ENCODE assay signal across 20 mouse cellular contexts in genomic region chr17:56453689-56454088, GRCm38 (mm10). TPM values are rescaled to one million over a fixed set of nuclear protein-coding genes. Genes with fewer than 3 reads are reported as not detected.
DNase-seq lines count a peak whose midpoint lies in the region; ATAC-seq and TF ChIP-seq lines count a peak whose summit lies in the region.
"Had no signal": no experiment of that assay in that cellular context is flagged by ENCODE, and none has a peak within 500 bp of the region (broad histone marks: within the 10 kb centered on the region; RNA-seq: fewer than 3 reads in every experiment).

No protein-coding gene starts in this region.

- ATAC-seq in forebrain, embryonic 14.5 days = no peak
- ATAC-seq in forebrain, embryonic 11.5 days (replicated peaks; ENCODE audit: low FRiP score) = no peak
- no peak for ATAC-seq in midbrain, postnatal 0 days (ENCODE audit: low FRiP score)
- ATAC-seq in hindbrain, embryonic 13.5 days (ENCODE audit: low FRiP score) = no peak

- peaks cover 99% of the 10 kb centered on the region for H3K36me3 ChIP-seq in forebrain, embryonic 14.5 days (ENCODE audit: control insufficient read depth, insufficient read depth, low read length)
- peaks cover 31% of the 10 kb centered on the region for H3K36me3 ChIP-seq in forebrain, embryonic 11.5 days (ENCODE audit: control insufficient read depth, insufficient read depth, low read length)
- H3K36me3 ChIP-seq in midbrain, embryonic 10.5 days = peaks cover 100% of the 10 kb centered on the region
- peaks cover 83% of the 10 kb centered on the region for H3K36me3 ChIP-seq in midbrain, postnatal 0 days (ENCODE audit: insufficient read depth, low read length)
- H3K36me3 ChIP-seq in hindbrain, embryonic 13.5 days = peaks cover 96% of the 10 kb centered on the region

- no peaks in the 10 kb centered on the region for H3K4me1 ChIP-seq in forebrain, embryonic 14.5 days (ENCODE audit: control insufficient read depth, insufficient read depth, low read length)
- H3K4me1 ChIP-seq in forebrain, embryonic 11.5 days (replicated peaks; ENCODE audit: control insufficient read depth, insufficient read depth, low read length) = no peaks in the 10 kb centered on the region
- peaks cover 40% of the 10 kb centered on the region for H3K4me1 ChIP-seq in midbrain, embryonic 10.5 days
- H3K4me1 ChIP-seq in midbrain, postnatal 0 days (ENCODE audit: insufficient read depth, low read length) = no peaks in the 10 kb centered on the region
- H3K4me1 ChIP-seq in hindbrain, embryonic 13.5 days (replicated peaks) = peaks cover 17% of the 10 kb centered on the region

- no peaks in the 10 kb centered on the region for H3K9me3 ChIP-seq in forebrain, embryonic 14.5 days (replicated peaks; ENCODE audit: control insufficient read depth, low read length)
- no peaks in the 10 kb centered on the region for H3K9me3 ChIP-seq in forebrain, embryonic 11.5 days (ENCODE audit: control insufficient read depth, low read length)
- H3K9me3 ChIP-seq in midbrain, embryonic 10.5 days (replicated peaks) = no peaks in the 10 kb centered on the region
- no peaks in the 10 kb centered on the region for H3K9me3 ChIP-seq in midbrain, postnatal 0 days (ENCODE audit: low read length)
- no peaks in the 10 kb centered on the region for H3K9me3 ChIP-seq in hindbrain, embryonic 13.5 days
- H3K9me3 ChIP-seq: embryonic facial prominence, embryonic 15.5 days; heart, embryonic 10.5 days; limb, embryonic 12.5 days had no signal

- H3K27ac ChIP-seq in forebrain, embryonic 14.5 days (ENCODE audit: low read depth, low read length) = peak overlapping the region; percentile 33; the same call in 1 of the 2 replicates
- H3K27ac ChIP-seq in forebrain, embryonic 11.5 days (ENCODE audit: low read depth, low read length) = no peak overlapping the region
- H3K27ac ChIP-seq in midbrain, embryonic 10.5 days (replicated peaks) = peak overlapping the region; percentile 74
- no peak overlapping the region for H3K27ac ChIP-seq in midbrain, postnatal 0 days (ENCODE audit: low read depth, low read length)
- peak overlapping the region; percentile 30; the same call in 1 of the 2 replicates for H3K27ac ChIP-seq in hindbrain, embryonic 13.5 days
- H3K27ac ChIP-seq: embryonic facial prominence, embryonic 15.5 days; heart, embryonic 10.5 days; limb, embryonic 12.5 days had no signal

- no peak for DNase-seq in forebrain, embryonic 14.5 days (ENCODE audit: low spot score)
- no peak for DNase-seq in forebrain, embryonic 11.5 days (ENCODE audit: low spot score)
- DNase-seq in midbrain, embryonic 10.5 days (ENCODE audit: low spot score) = peak; percentile 48
- DNase-seq in midbrain, postnatal 0 days (ENCODE audit: low spot score) = no peak
- no peak for DNase-seq in urinary bladder, postnatal 36 days (ENCODE audit: low spot score in 2 of 2)
- DNase-seq in frontal cortex, postnatal 25 days (ENCODE audit: low spot score in 2 of 2) = no peak
- DNase-seq: kidney, postnatal 10 days; layer of hippocampus, postnatal 36 days; lung, postnatal 36 days had no signal

- no peak overlapping the region for H3K4me3 ChIP-seq in forebrain, embryonic 14.5 days (ENCODE audit: low read depth, low read length)
- no peak overlapping the region for H3K4me3 ChIP-seq in forebrain, embryonic 11.5 days (ENCODE audit: low read depth, low read length)
- 0 out of 2 replicates have a peak overlapping the region, but pooled peaks have one; percentile 1 for H3K4me3 ChIP-seq in midbrain, embryonic 10.5 days
- H3K4me3 ChIP-seq in midbrain, postnatal 0 days (ENCODE audit: low read depth, low read length) = no peak overlapping the region
- no peak overlapping the region for H3K4me3 ChIP-seq in hindbrain, embryonic 13.5 days
- H3K4me3 ChIP-seq: embryonic facial prominence, embryonic 15.5 days; heart, embryonic 10.5 days; limb, embryonic 12.5 days had no signal

- no peaks in the 10 kb centered on the region for H3K27me3 ChIP-seq in forebrain, embryonic 14.5 days (replicated peaks; ENCODE audit: control insufficient read depth, insufficient read depth, low read length)
- no peaks in the 10 kb centered on the region for H3K27me3 ChIP-seq in forebrain, embryonic 11.5 days (ENCODE audit: control insufficient read depth, insufficient read depth, low read length)
- no peaks in the 10 kb centered on the region for H3K27me3 ChIP-seq in midbrain, embryonic 10.5 days (ENCODE audit: low read depth, poor library complexity, severe bottlenecking)
- H3K27me3 ChIP-seq in midbrain, postnatal 0 days (ENCODE audit: insufficient read depth, low read length) = no peaks in the 10 kb centered on the region
- no peaks in the 10 kb centered on the region for H3K27me3 ChIP-seq in hindbrain, embryonic 13.5 days
- H3K27me3 ChIP-seq: embryonic facial prominence, embryonic 15.5 days; limb, embryonic 12.5 days had no signal

- 67% methylated on average over 4 of the region's 4 CpGs for WGBS in forebrain, embryonic 14.5 days
- WGBS in forebrain, embryonic 11.5 days = 70% methylated on average over 4 of the region's 4 CpGs
- 56% methylated on average over 4 of the region's 4 CpGs for WGBS in midbrain, embryonic 10.5 days
- WGBS in midbrain, postnatal 0 days = 37% methylated on average over 4 of the region's 4 CpGs
- WGBS in hindbrain, embryonic 13.5 days = 55% methylated on average over 4 of the region's 4 CpGs

- no peak overlapping the region for H3K4me2 ChIP-seq in forebrain, embryonic 14.5 days (ENCODE audit: low read length)
- no peak overlapping the region for H3K4me2 ChIP-seq in forebrain, embryonic 11.5 days (ENCODE audit: low read depth, low read length, severe bottlenecking)
- no peak overlapping the region for H3K4me2 ChIP-seq in midbrain, postnatal 0 days (ENCODE audit: low read depth, low read length, poor library complexity, severe bottlenecking)
- no peak overlapping the region for H3K4me2 ChIP-seq in hindbrain, embryonic 13.5 days
- H3K4me2 ChIP-seq: embryonic facial prominence, embryonic 15.5 days; limb, embryonic 12.5 days had no signal

- H3K9ac ChIP-seq in forebrain, embryonic 14.5 days (ENCODE audit: low read length) = no peak overlapping the region
- no peak overlapping the region for H3K9ac ChIP-seq in forebrain, embryonic 11.5 days (ENCODE audit: low read length)
- no peak overlapping the region for H3K9ac ChIP-seq in midbrain, postnatal 0 days (replicated peaks; ENCODE audit: low read length, poor library complexity, severe bottlenecking)
- no peak overlapping the region for H3K9ac ChIP-seq in hindbrain, embryonic 13.5 days
- H3K9ac ChIP-seq: embryonic facial prominence, embryonic 15.5 days; limb, embryonic 12.5 days had no signal

- TF ChIP-seq CTCF in midbrain, postnatal 0 days (IDR thresholded peaks at IDR 0.05) = no peak

RNA-seq across cellular contexts. Expression of gene Ptprs, which starts 22.6 kb away (rescaled TPM):
- 248 and 319 TPM in 2 replicates for polyA plus RNA-seq in forebrain, embryonic 14.5 days (2014; fragmentation: Nextera tagmentation; extraction: Ambion mirVana)
- 210 and 218 TPM in 2 replicates for polyA plus RNA-seq in forebrain, embryonic 11.5 days (2014; fragmentation: Nextera tagmentation; extraction: Ambion mirVana)
- 89.7 and 131 TPM in 2 replicates for polyA plus RNA-seq in midbrain, embryonic 10.5 days (2016; fragmentation: Nextera tagmentation; extraction: Ambion mirVana)
- total RNA-seq in midbrain, postnatal 0 days (2014; rRNA removed) = 716 and 795 TPM in 2 replicates
- 208 and 225 TPM in 2 replicates for polyA plus RNA-seq in midbrain, postnatal 0 days (2015; fragmentation: Nextera tagmentation; extraction: Ambion mirVana)
- 273 TPM in 2 replicates for polyA plus RNA-seq in hindbrain, embryonic 13.5 days (2015; fragmentation: Nextera tagmentation; extraction: Ambion mirVana)

RNA-seq across cellular contexts. Expression of gene Znrf4, which starts 58.5 kb away (rescaled TPM):
- polyA plus RNA-seq in forebrain, embryonic 14.5 days (2014; fragmentation: Nextera tagmentation; extraction: Ambion mirVana) = 0.14 TPM in 1 of 2 replicates, not detected in the other
- polyA plus RNA-seq in forebrain, embryonic 11.5 days (2014; fragmentation: Nextera tagmentation; extraction: Ambion mirVana) = not detected in 2 replicates
- polyA plus RNA-seq in midbrain, embryonic 10.5 days (2016; fragmentation: Nextera tagmentation; extraction: Ambion mirVana) = not detected in 2 replicates
- not detected in 2 replicates for total RNA-seq in midbrain, postnatal 0 days (2014; rRNA removed)
- polyA plus RNA-seq in midbrain, postnatal 0 days (2015; fragmentation: Nextera tagmentation; extraction: Ambion mirVana) = not detected in 2 replicates
- polyA plus RNA-seq in hindbrain, embryonic 13.5 days (2015; fragmentation: Nextera tagmentation; extraction: Ambion mirVana) = not detected in 2 replicates
- total RNA-seq: adrenal gland, postnatal 4 days; layer of hippocampus, postnatal 36 days; MEL had no signal
- polyA plus RNA-seq: C2C12; cortical plate, adult 2 months; embryonic facial prominence, embryonic 15.5 days; heart, embryonic 10.5 days; intestine, embryonic 14.5 days; limb, embryonic 12.5 days; liver, embryonic 16.5 days; thymus, postnatal 0 days had no signal

Comparison
In these comparisons a context has a peak if more than half of its experiments do, and no peak if none do; other contexts are left out.
1. H3K27ac ChIP-seq: peak in forebrain, embryonic 14.5 days (single experiment), midbrain, embryonic 10.5 days (single experiment) and hindbrain, embryonic 13.5 days (single experiment); none in forebrain, embryonic 11.5 days (single experiment) and midbrain, postnatal 0 days (single experiment).